ENCODE assay signal across 8 mouse cellular contexts in the genomic region with DNA sequence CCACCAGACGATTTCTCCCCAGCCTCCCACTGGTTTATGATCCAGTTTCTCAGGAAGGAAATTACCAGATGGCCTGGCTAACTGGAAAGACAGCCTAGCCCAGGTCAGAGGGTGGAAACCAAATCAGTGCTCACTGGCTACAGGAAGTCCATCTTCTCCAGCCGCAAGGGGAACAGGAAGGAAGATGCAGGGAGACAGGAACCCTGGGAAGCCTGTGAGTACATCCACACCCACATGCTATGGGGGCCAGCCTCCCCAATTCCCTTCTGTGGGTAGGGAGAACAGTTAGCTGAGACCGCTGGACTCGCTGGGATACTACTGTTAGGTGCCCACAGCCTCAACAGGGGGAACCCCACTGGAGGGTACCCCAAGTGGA. TPM values are rescaled to one million over a fixed set of nuclear protein-coding genes. Genes with fewer than 3 reads are reported as not detected.
DNase-seq lines count a peak whose midpoint lies in the region; ATAC-seq and TF ChIP-seq lines count a peak whose summit lies in the region.

No protein-coding gene starts in this region.

- no peak for ATAC-seq in neural tube, embryonic 11.5 days (ENCODE audit: insufficient read depth, low FRiP score, low TSS enrichment)
- no peak for ATAC-seq in hindbrain, embryonic 12.5 days (ENCODE audit: low FRiP score)
- ATAC-seq in liver, embryonic 14.5 days (ENCODE audit: insufficient read depth) = no peak

- no peak overlapping the region for H3K9ac ChIP-seq in neural tube, embryonic 11.5 days (ENCODE audit: low read length)
- no peak overlapping the region; the same call in 1 of the 2 replicates for H3K9ac ChIP-seq in hindbrain, embryonic 12.5 days
- H3K9ac ChIP-seq in liver, embryonic 14.5 days (replicated peaks) = peak overlapping the region; percentile 96

- H3K27me3 ChIP-seq in neural tube, embryonic 11.5 days (ENCODE audit: control insufficient read depth, insufficient read depth, low read length) = no peaks in the 10 kb centered on the region
- H3K27me3 ChIP-seq in hindbrain, embryonic 12.5 days = no peaks in the 10 kb centered on the region
- H3K27me3 ChIP-seq in liver, embryonic 14.5 days (ENCODE audit: control insufficient read depth, insufficient read depth, low read length) = no peaks in the 10 kb centered on the region

- peaks cover 12% of the 10 kb centered on the region; the same call in 1 of the 2 replicates for H3K4me1 ChIP-seq in neural tube, embryonic 11.5 days (ENCODE audit: control insufficient read depth, insufficient read depth, low read length)
- H3K4me1 ChIP-seq in hindbrain, embryonic 12.5 days = peaks cover 38% of the 10 kb centered on the region
- H3K4me1 ChIP-seq in liver, embryonic 14.5 days (replicated peaks; ENCODE audit: control insufficient read depth in 2 of 2, insufficient read depth in 2 of 2, low read length in 1 of 2) = peaks cover 65 to 74% of the 10 kb centered on the region in 2 experiments

- WGBS in neural tube, embryonic 11.5 days = 49% methylated on average over 4 of the region's 4 CpGs
- WGBS in hindbrain, embryonic 12.5 days = 82% methylated on average over 4 of the region's 4 CpGs
- WGBS in liver, embryonic 14.5 days (ENCODE audit: insufficient replicate concordance) = 52% methylated on average over 4 of the region's 4 CpGs

- peak overlapping the region; percentile 20; the same call in 1 of the 2 replicates for H3K27ac ChIP-seq in neural tube, embryonic 11.5 days (ENCODE audit: low read depth, low read length)
- peak overlapping the region; percentile 23; the same call in 1 of the 2 replicates for H3K27ac ChIP-seq in hindbrain, embryonic 12.5 days
- H3K27ac ChIP-seq in liver, embryonic 14.5 days = peak overlapping the region; percentile 100

- no peak for DNase-seq in neural tube, embryonic 11.5 days (ENCODE audit: low spot score)
- DNase-seq in neural tube, embryonic 10.5 days (ENCODE audit: extremely low spot score, low spot score) = no peak
- no peak for DNase-seq in liver, embryonic 14.5 days (ENCODE audit: low read depth in 3 of 3, low spot score in 3 of 3)
- DNase-seq in adrenal gland, postnatal 10 days = no peak
- DNase-seq in left cerebral cortex, postnatal 14 days (ENCODE audit: low spot score in 2 of 2) = no peak
- DNase-seq in testis, postnatal 14 days (ENCODE audit: low spot score) = no peak
- no peak for DNase-seq in right cerebral cortex, postnatal 14 days

- TF ChIP-seq EP300 in liver, embryonic 14.5 days (IDR thresholded peaks at IDR 0.05; ENCODE audit: low read depth) = no peak

- no peaks in the 10 kb centered on the region for H3K9me3 ChIP-seq in neural tube, embryonic 11.5 days (ENCODE audit: control insufficient read depth, low read length)
- H3K9me3 ChIP-seq in hindbrain, embryonic 12.5 days (replicated peaks) = no peaks in the 10 kb centered on the region
- H3K9me3 ChIP-seq in liver, embryonic 14.5 days (ENCODE audit: control insufficient read depth, low read length) = no peaks in the 10 kb centered on the region

- H3K36me3 ChIP-seq in neural tube, embryonic 11.5 days (ENCODE audit: control insufficient read depth, insufficient read depth, low read length) = no peaks in the 10 kb centered on the region
- H3K36me3 ChIP-seq in hindbrain, embryonic 12.5 days = no peaks in the 10 kb centered on the region
- H3K36me3 ChIP-seq in liver, embryonic 14.5 days (replicated peaks; ENCODE audit: control insufficient read depth, insufficient read depth, low read depth) = peaks cover 36% of the 10 kb centered on the region

- TF ChIP-seq CTCF in liver, embryonic 14.5 days (IDR thresholded peaks at IDR 0.05; ENCODE audit: low read depth) = no peak

- H3K4me2 ChIP-seq in neural tube, embryonic 11.5 days (ENCODE audit: low read depth) = no peak overlapping the region
- no peak overlapping the region for H3K4me2 ChIP-seq in hindbrain, embryonic 12.5 days (replicated peaks)
- H3K4me2 ChIP-seq in liver, embryonic 14.5 days (ENCODE audit: low read depth) = peak overlapping the region; percentile 76

- intact Hi-C loops in left cerebral cortex, postnatal 14 days (cut with DNase I) = no loop called here

- H3K4me3 ChIP-seq in neural tube, embryonic 11.5 days (ENCODE audit: low read depth, low read length) = no peak overlapping the region
- no peak overlapping the region for H3K4me3 ChIP-seq in hindbrain, embryonic 12.5 days
- peak overlapping the region; percentile 2 to 70; a peak in 3 of 4 replicates for H3K4me3 ChIP-seq in liver, embryonic 14.5 days (ENCODE audit: insufficient read depth in 1 of 2, low read depth in 2 of 2, low read length in 2 of 2)

RNA-seq across cellular contexts. Expression of a gene that starts 10.7 kb away (rescaled TPM):
- 2.4 TPM in 2 replicates for polyA plus RNA-seq in neural tube, embryonic 11.5 days (2014; fragmentation: Nextera tagmentation; extraction: Ambion mirVana)
- polyA plus RNA-seq in hindbrain, embryonic 12.5 days (2016; fragmentation: Nextera tagmentation; extraction: Ambion mirVana) = 1.8 and 2.4 TPM in 2 replicates
- polyA plus RNA-seq in liver, embryonic 14.5 days (2012; rRNA removed) = 14.6 and 14.7 TPM in 2 replicates
- polyA plus RNA-seq in liver, embryonic 14.5 days (2014; fragmentation: Nextera tagmentation; extraction: Ambion mirVana) = 18.4 and 20.1 TPM in 2 replicates
- 10 to 100 TPM; 12.0 to 13.2 TPM for total RNA-seq in adrenal gland, postnatal 10 days (2021)
- 10 to 100 TPM; 11.0 to 11.3 TPM for total RNA-seq in left cerebral cortex, postnatal 14 days (2021)

RNA-seq across cellular contexts. Expression of a gene that starts 16.9 kb away (rescaled TPM):
- polyA plus RNA-seq in neural tube, embryonic 11.5 days (2014; fragmentation: Nextera tagmentation; extraction: Ambion mirVana) = 0.18 and 0.36 TPM in 2 replicates
- 0.45 and 0.90 TPM in 2 replicates for polyA plus RNA-seq in hindbrain, embryonic 12.5 days (2016; fragmentation: Nextera tagmentation; extraction: Ambion mirVana)
- polyA plus RNA-seq in liver, embryonic 14.5 days (2012; rRNA removed) = 0.93 and 1.1 TPM in 2 replicates
- 1.0 and 1.3 TPM in 2 replicates for polyA plus RNA-seq in liver, embryonic 14.5 days (2014; fragmentation: Nextera tagmentation; extraction: Ambion mirVana)
- total RNA-seq in adrenal gland, postnatal 10 days (2021) = under 1 TPM; 0.81 to 0.91 TPM
- under 1 TPM in 1 of 2 experiments, not detected in 1; 0.23 TPM for total RNA-seq in left cerebral cortex, postnatal 14 days (2021)

RNA-seq across cellular contexts. Expression of a gene that starts 34.8 kb away (rescaled TPM):
- 2.9 and 4.4 TPM in 2 replicates for polyA plus RNA-seq in neural tube, embryonic 11.5 days (2014; fragmentation: Nextera tagmentation; extraction: Ambion mirVana)
- 5.0 TPM in 2 replicates for polyA plus RNA-seq in hindbrain, embryonic 12.5 days (2016; fragmentation: Nextera tagmentation; extraction: Ambion mirVana)
- polyA plus RNA-seq in liver, embryonic 14.5 days (2012; rRNA removed) = 0.06 and 0.07 TPM in 2 replicates
- polyA plus RNA-seq in liver, embryonic 14.5 days (2014; fragmentation: Nextera tagmentation; extraction: Ambion mirVana) = 0.20 TPM in 1 of 2 replicates, not detected in the other
- total RNA-seq in adrenal gland, postnatal 10 days (2021) = 1 to 10 TPM; 4.1 to 5.6 TPM
- 1 to 10 TPM; 4.4 to 4.7 TPM for total RNA-seq in left cerebral cortex, postnatal 14 days (2021)

RNA-seq across cellular contexts. Expression of a gene that starts 35.8 kb away (rescaled TPM):
- not detected in 2 replicates for polyA plus RNA-seq in neural tube, embryonic 11.5 days (2014; fragmentation: Nextera tagmentation; extraction: Ambion mirVana)
- 0.41 and 0.46 TPM in 2 replicates for polyA plus RNA-seq in hindbrain, embryonic 12.5 days (2016; fragmentation: Nextera tagmentation; extraction: Ambion mirVana)
- polyA plus RNA-seq in liver, embryonic 14.5 days (2012; rRNA removed) = 0.03 and 0.05 TPM in 2 replicates
- polyA plus RNA-seq in liver, embryonic 14.5 days (2014; fragmentation: Nextera tagmentation; extraction: Ambion mirVana) = not detected in 2 replicates
- not detected for total RNA-seq in adrenal gland, postnatal 10 days (2021)
- total RNA-seq in left cerebral cortex, postnatal 14 days (2021) = not detected

RNA-seq across cellular contexts. Expression of a gene that starts 37.0 kb away (rescaled TPM):
- polyA plus RNA-seq in neural tube, embryonic 11.5 days (2014; fragmentation: Nextera tagmentation; extraction: Ambion mirVana) = 141 and 142 TPM in 2 replicates
- polyA plus RNA-seq in hindbrain, embryonic 12.5 days (2016; fragmentation: Nextera tagmentation; extraction: Ambion mirVana) = 107 and 117 TPM in 2 replicates
- 22.6 and 23.3 TPM in 2 replicates for polyA plus RNA-seq in liver, embryonic 14.5 days (2012; rRNA removed)
- polyA plus RNA-seq in liver, embryonic 14.5 days (2014; fragmentation: Nextera tagmentation; extraction: Ambion mirVana) = 61.4 and 62.3 TPM in 2 replicates
- 10 to 100 TPM; 81.5 to 84.7 TPM for total RNA-seq in adrenal gland, postnatal 10 days (2021)
- total RNA-seq in left cerebral cortex, postnatal 14 days (2021) = 10 to 100 TPM; 79.8 to 82.2 TPM

Comparison
In these comparisons a context has a peak if more than half of its experiments do, and no peak if none do; other contexts are left out.
1. H3K27ac ChIP-seq: peak in every context shown above with its lines; median percentile 100 in liver, embryonic 14.5 days; 23 in hindbrain, embryonic 12.5 days; 20 in neural tube, embryonic 11.5 days.
2. H3K4me3 ChIP-seq: peak in liver, embryonic 14.5 days (2 of 2); none in neural tube, embryonic 11.5 days (single experiment) and hindbrain, embryonic 12.5 days (single experiment).